Mouse (Mus musculus) layer of hippocampus, postnatal 14 days (tissue): ENCODE results near the gene Slc16a9. TPM values are rescaled to one million over a fixed set of nuclear protein-coding genes. Genes with fewer than 3 reads are reported as not detected.
"Not testable (repeated sequence)": the region's sequence is repeated elsewhere in the genome, so short reads cannot be mapped to it uniquely, and the experiment has no call there.

Experiments used
- DNase-seq, 2 experiments: peaks; one replicate each; pipeline ENCODE4 v3.0.0; 2021 to 2022; ENCODE audit warnings: low spot score in 2 of 2, mixed read lengths in 1 of 2
- long read RNA-seq, 2 experiments: library from polyadenylated mRNA; stranded (forward); transcript quantifications; one replicate each; pipeline ENCODE4 v2.0.0; 2021
- total RNA-seq, 2 experiments: library from RNA; stranded (reverse); gene quantifications; 2 replicates each; pipeline ENCODE4 v1.2.3; 2021

The Slc16a9 gene
- 1 to 10 TPM; 3.1 to 3.5 TPM for total RNA-seq
- long read RNA-seq, experiment 1, partial matches to known transcripts = 0 of 4 reads
- long read RNA-seq, experiment 1, other reads (novel, unspliced or antisense) = 0 of 4 reads
- long read RNA-seq, experiment 2, partial matches to known transcripts = 0 of 3 reads
- long read RNA-seq, experiment 2, other reads (novel, unspliced or antisense) = 0 of 3 reads

- DNase-seq = peak; percentile 27 to 28
Observed at GRCm38 (mm10) chr10:70244921-70245558, at the start of gene Slc16a9. Gene Slc16a9 (plus strand): TSS chr10:70245100.

- no peak for DNase-seq
Observed at GRCm38 (mm10) chr10:70195279-70195678, 49.6 kb upstream of the Slc16a9 start.

GRCm38 (mm10) chr10:70195786-70196185, 49.1 kb upstream of the Slc16a9 start:
- peak in 1 of 2 experiments; percentile 37 for DNase-seq

GRCm38 (mm10) chr10:70196666-70197065, 48.2 kb upstream of the Slc16a9 start:
- DNase-seq = no peak

GRCm38 (mm10) chr10:70197601-70198000, 47.3 kb upstream of the Slc16a9 start:
- DNase-seq = no peak

GRCm38 (mm10) chr10:70198012-70198411, 46.9 kb upstream of the Slc16a9 start:
- no peak for DNase-seq

GRCm38 (mm10) chr10:70198951-70199463, 45.9 kb upstream of the Slc16a9 start:
- no peak for DNase-seq

DNA sequence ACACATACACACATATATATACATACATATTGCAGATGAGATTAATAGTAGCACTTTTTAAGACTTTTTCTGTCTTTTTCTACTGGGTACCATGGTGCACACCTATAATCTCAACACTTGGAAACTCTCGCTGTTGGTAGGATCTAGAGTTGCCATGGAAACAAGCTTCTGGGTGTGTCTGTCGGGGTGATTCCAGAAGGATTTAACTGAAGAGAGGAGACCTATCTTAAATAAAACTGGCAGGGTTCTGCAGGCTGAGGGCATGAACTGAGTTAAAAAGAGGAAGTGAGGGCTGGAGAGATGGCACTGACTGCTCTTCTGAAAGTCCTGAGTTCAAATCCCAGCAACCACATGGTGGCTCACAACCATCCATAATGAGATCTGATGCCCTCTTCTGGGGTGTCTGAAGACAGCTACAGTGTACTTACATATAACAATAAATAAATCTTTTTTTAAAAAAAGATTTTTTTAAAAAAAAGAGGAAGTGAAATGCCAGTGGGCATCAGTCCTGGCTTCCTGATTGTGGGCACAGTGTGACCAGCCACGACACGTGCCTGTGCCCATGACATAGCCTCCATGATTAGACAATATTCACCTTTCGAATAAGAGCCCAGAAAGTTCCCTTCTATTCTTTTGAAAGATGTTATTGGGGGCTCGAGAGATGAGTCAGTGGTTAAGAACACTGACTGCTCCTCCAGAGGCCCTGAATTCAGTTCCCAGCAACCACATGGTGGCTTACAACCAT, 45.3 kb upstream of the Slc16a9 start:
- DNase-seq = no peak

GRCm38 (mm10) chr10:70200889-70201500, 43.9 kb upstream of the Slc16a9 start:
- no peak for DNase-seq

GRCm38 (mm10) chr10:70204505-70205399, 40.1 kb upstream of the Slc16a9 start, which contains the start of gene Mrln:
Gene Mrln (plus strand): TSS chr10:70204664.
- no peak for DNase-seq

- DNase-seq = no peak
Observed at GRCm38 (mm10) chr10:70211281-70211680, 33.6 kb upstream of the Slc16a9 start.

GRCm38 (mm10) chr10:70220971-70221370, 23.9 kb upstream of the Slc16a9 start:
- DNase-seq = no peak

DNA sequence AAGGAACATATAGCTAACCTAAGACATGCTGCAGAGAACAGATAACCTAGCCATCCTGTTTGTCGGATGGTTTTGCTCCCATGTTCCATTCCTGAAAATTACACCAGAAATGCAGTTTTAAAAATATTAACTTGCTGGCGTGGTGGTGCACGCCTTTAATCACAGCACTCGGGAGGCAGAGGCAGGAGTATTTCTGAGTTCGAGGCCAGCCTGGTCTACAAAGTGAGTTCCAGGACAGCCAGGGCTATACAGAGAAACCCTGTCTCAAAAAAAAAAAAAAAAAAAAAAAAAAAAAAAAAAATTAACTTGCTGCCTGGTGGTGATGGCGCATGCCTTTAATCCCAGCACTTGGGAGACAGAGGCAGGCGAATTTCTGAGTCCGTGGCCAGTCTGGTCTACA, 22.7 kb upstream of the Slc16a9 start:
- DNase-seq = not testable (repeated sequence)

- DNase-seq = no peak
Observed at GRCm38 (mm10) chr10:70224571-70224970, 20.3 kb upstream of the Slc16a9 start.

GRCm38 (mm10) chr10:70225760-70226159, 19.1 kb upstream of the Slc16a9 start:
- DNase-seq = peak in 1 of 2 experiments; percentile 5

- no peak for DNase-seq
Observed at GRCm38 (mm10) chr10:70226608-70227007, 18.3 kb upstream of the Slc16a9 start.

GRCm38 (mm10) chr10:70230352-70230751, 14.5 kb upstream of the Slc16a9 start:
- no peak for DNase-seq

- no peak for DNase-seq
Observed at GRCm38 (mm10) chr10:70237936-70238335, 7.0 kb upstream of the Slc16a9 start.

DNA sequence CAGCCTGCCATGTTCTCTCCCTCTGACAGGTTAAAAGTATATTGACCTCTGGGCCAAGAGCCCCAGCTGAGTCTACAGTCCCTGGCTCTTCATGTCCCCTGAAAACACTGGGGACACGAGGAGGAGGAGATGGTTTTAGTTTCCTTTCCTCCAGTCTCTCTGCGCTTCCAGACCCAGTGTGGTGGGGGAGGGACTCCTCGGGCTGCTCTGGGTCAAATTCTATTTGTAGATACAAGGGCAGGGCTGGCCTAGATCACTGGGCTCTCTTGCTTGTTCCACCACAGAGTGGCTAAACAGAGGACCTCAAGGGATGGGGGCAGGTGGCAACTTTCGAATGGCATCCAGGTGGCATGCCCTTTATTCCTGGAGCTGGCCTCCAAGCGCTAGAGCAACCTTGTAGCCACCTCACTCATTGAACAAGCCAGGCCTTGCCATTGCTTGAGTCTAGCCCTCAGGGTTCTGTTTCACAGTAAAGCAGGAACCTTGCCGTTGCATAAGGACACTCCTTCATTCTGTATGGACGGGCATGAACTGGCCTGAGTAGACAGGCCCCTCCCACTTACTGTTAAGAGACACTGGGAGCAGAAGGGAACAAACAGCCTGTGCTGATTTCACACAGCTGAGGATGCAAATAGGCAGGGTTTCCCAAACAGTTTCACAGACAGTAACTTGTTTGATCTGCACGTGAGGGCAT, 2.0 kb upstream of the Slc16a9 start:
- no peak for DNase-seq

DNA sequence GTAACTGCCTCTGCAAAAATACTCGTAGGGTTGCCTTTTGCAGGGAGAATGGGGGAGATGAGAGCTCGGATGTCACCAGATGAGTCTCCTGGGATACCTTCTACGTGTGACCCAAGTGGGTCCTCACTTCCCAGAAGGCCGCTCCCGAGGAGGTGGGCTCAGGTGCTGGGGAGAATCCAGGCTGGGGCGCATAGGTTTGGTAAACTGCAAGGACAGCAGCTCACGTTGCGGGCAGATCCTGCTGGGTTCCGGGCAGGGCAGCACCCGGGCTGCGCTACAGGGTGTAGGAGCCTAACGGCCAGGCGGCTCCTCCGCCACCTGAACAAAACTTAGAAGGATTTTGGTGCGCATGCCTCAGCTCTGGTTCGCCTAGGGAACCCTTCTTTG, 652 bp downstream of the Slc16a9 start:
- DNase-seq = no peak
